Mouse (Mus musculus) layer of hippocampus, adult 9-11 months (tissue): ENCODE data around the gene Pip4k2c.
A peak's percentile ranks its signal among the peaks of the same experiment; 100 is the strongest.
"Not testable (repeated sequence)": the region's sequence is repeated elsewhere in the genome, so short reads cannot be mapped to it uniquely, and the experiment has no call there.

ENCODE experiments used
- DNase-seq: peaks from one replicate; pipeline ENCODE4 v3.0.0; 2022

The Pip4k2c gene

DNA sequence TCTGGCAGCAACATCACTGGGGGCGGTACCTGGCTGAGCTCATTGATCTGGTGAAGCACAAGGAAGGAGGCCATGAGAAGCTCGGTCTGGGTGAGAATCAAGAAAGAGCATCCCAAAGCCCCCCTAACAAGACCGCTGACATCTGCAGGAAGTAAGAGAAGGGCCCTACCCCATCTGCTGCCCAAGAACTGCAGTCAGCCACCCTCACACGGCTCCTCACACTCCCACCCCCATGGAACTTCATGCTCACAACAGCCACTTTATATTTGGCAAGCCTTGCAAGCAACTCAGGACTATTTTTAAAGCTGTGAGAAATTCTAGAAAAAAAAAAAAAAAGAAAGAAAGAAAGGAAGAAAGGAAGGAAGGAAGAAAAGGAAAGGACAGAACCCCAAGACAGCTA lies 2.5 kb downstream of the Pip4k2c start:
- DNase-seq, result no peak

DNA sequence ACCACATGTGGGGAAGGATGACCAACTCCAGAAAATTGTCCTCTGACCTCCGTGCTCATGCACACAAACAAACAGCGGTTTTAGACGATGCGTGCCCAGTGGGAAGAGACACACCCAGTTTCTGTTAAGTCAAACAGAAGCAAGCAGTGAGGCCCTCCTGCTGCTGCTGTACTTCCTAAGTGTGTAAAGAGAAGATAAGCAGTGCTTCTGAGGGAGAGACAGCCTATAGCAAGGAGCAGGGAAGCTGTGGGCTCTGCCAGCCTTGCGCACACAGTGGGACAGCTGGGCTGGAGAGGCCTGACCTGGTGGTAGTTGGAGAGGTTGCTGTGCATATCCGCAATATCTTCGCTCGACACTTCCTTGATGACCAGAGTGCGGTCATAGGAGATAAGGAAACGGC lies 6.0 kb downstream of the Pip4k2c start:
- DNase-seq, result no peak

DNA sequence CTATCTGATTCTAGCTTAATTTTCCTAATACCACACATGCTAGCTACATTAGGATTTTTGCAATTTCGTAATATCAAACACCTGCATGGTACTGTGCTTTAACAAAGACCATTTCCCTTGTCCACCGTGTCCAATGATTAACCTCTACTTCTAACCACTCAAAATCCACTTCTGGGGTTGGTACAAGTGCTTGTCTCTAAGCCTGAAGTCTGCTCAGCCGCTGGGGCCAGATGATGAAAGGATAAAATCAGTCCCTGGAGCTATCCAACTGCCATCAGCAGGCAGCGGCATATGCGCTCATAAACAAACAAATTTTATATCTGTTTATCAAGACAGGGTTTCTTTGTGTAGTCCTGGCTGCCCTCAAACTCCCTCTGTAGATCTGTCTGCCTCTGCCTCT lies 6.8 kb downstream of the Pip4k2c start:
- no peak for DNase-seq

DNA sequence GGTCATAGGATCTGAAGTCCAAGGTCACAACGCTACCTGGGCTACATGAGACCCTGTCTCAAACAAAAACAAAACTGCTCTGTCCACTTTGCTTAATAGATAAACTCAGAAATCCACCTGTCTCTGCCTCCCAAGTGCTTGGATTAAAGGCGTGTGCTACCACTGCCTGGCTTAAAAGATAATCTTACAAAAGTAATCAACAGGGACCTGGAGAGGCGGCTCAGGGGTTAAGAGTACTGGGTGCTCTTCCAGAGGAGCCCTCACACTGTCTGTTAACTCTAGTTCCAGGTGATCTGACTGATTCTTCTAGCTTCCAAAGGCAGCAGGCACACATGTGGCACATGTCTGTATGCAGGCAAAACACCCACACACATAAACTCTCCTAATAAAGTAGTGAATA lies 8.3 kb downstream of the Pip4k2c start:
- DNase-seq, result no peak

DNA sequence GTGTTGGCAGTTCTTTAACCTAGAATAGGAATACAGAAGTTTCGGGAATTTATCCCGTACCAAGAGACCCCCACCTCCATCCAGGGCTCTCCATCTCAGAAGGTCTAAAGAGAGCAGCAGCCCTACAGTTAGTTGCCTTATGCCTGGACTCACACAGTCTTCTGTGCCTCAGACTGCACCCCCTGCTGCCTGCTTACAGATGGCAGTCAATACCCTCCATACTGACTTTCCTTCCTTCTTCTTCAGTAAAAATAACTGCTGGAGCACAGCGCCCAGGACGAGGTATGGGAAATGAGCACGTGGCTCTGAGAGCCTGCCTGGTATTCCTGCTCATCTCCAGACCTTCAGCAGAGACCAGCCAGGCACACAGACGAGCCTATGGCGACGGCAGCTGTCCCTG lies 11.1 kb downstream of the Pip4k2c start:
- no peak for DNase-seq

DNA sequence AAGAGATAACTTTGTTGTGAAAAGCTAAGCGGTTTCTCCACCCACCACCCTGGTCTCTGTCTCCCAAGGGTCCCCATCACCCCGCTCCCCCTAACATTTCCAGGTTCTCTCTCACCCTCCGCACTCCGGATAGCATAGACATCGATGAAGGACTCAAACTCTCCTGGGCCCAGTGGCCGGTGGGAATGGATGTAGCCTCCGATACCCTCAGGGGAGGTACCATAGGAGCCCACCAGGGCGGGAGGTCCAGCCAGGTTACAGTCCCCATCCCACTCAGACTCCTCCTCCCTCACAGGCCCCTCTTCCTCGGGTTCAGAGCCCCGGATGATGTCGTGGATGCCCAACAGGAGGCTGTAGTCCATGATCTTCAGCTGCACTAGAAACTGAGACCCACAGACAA lies 11.9 kb downstream of the Pip4k2c start:
- DNase-seq, result no peak

DNA sequence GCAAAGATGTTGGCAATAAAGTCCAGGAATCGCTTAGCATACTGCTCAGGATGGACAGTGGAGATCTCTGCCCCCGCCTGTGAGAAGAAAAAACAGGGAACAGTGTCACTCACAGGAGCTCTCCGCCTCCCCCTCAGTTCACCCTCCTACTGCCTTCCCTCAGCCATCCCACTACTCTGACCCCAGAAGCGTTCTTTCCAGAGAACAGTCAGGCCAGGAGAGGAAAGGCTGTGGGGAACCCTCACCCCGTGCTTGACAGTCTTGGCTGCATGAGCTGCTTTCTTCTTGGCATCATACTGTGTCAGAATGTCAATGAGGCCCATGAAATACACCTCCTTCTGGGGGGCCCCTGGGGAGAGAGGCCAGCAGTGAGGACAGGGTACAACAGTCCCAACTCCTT lies 12.3 kb downstream of the Pip4k2c start:
- no peak for DNase-seq

DNA sequence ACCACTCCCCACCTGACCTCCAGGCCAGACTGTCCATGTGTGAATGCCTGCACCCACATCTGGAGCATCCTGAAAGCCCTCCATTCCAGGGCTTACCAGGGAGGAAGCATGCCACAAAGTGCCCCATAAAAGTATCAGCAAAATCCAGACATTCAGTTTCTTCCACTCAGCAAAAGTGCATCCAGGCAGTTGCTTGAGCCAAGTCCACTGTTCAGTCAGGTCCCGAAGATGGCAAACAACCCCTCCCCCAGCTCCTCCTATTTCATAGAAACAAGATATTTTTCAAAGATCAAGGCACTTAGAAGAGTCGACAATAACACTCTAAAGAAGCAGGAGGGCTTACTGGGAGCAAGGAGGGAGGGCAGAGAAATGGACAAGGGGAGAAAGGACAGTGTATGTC lies 12.9 kb downstream of the Pip4k2c start:
- no peak for DNase-seq

DNA sequence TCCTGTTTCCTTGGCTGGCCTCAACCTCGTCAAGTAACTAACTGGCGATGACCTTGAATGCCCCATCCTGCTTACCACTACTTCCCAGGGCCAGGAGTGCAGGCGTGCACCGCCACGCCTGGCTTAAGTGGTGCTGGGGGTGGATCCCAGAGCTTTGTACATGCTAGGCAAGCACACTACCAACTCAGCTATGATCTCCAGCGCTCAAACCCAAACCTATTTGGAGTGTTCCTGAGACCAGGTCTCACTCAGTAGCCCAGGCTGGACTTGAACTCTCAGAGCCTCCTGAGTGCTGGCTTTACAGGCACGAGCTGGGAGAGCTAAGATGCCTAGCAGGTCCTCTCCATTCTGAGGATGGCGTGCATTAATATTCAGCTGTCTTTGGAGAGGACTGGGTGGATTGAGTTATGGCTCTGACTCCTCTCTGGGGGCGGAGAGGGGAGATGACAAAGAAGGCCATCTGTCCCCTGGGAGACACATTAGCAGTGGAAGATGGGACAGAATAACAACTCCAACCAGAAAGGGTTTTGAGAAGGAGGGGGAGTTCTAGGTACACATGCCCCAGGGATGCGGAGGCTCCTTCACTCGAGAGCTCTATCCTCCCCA lies 13.8 kb downstream of the Pip4k2c start:
- peak; percentile 61 for DNase-seq

DNA sequence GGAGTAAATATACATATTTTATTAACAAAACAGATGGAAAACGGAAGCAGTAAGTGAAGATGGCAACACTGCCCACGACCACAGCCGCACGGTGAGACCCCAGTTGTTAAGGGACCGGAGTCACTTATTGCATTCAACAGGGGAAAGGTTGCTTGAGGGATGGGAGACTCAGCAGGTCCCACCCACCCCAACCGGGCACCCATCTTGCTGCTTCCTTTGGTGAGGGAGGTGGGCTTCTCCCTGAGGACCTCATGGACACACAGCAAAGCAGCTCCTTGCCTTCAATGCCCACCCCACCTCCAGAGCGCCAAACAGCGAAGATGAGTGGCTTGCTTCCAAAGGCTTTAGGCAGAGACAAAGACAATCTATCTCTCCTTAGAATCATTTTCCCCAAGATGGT lies 14.3 kb downstream of the Pip4k2c start:
- DNase-seq, result no peak

DNA sequence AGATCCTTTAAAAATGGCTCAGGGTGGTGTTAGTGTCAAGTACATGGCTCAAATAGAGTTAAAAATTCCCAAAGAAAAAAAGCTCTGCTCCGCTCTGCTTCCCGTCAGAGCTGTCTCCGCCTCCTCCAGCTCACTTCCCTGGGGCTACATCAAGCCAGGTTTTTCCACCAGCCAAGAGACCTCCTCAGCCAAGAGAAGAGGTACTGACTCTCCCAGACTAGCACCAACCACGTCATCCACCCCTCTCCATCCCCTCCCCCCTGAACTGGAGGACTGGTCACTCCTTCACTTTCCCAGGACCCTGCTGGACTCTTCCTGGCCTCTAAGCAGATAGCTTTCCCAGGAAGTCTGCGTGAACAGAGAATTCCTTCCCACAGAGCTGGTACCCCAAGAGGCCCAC lies 15.0 kb downstream of the Pip4k2c start:
- peak; percentile 72 for DNase-seq

DNA sequence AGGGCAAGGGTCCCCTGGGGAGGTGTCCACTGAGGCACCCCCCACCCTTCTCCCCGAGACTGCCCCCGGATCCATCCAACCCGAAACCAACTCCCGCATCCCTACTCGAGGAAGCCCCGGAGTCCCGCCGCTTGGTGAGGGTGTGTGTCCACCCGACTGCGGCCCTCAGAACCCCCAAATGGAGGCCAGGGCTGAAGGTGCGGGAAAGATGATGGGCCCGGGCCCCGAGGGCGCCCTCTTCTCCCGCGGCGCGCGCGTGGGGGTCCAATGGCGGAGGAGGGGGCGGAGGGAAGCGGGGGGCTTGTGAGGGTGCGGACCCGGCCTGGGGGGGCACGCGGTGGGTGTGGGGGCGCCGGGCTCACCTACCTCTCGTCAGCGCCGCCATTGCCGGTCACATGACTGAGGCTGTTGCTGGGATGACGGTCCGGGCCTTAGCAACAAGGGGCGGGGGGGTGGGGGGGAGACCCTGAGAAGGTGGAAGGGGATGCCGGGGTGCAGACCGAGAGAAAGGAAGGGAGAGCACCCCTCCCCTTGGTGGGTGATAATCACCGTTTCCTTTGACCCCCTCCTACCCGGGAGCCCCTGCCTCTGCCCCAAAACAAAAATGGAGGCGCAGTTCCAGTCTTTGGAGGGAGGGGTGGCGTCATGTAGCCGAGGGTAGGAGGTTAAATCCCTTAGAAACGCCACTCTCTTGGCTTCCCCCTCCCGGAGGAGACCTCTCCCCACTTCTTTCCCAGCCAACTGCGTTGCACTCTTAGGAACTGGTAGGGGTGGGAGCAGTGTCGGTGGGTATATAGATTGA lies 15.9 kb downstream of the Pip4k2c start, which contains the start of gene Dtx3:
Gene Dtx3 (minus strand): TSS at position 401 of the 802 bp plus-strand sequence.
- DNase-seq, result no peak

DNA sequence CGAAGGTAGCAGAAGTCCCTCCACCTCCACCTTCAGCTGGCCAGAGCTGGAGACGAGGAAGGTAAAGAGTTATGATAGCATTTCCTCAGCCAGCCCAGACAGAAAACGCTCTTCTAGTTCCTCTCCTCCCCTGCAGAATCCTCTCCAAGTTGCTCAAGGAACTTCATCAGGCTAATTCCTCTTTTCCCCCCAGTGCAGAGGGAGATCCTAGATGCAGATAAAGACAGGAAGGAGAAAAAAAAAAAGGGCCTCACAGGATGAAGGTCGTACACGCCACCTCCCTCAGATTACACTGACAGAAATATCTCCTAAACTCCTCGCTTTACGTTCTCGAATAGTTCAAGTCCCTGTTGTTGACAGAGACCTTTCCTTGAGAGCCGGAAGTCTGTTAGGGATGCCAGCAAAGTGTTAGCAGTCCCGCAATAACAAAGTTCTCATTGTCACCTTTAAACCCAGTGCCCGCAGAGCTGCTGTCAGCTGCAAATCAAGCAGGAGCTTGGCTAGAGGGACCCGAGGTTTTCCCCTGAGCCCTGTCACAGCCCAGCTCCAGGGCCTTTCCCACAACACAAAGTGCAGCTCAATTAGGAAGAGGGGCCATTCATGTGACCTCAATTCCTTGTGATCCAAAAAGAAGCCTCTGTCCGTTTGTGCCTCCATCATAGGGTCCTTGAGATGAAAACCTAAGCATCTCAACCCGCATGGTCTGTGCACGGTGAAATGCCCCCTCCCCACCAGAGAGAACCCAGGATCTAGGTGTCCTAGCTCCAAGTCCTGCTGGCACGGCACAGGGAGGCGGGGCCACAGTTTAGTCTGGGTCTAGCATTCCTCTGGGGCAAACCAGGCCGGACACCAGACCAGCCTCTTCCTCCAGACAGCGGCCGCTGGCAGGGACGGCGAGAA lies 16.7 kb downstream of the Pip4k2c start:
- no peak for DNase-seq

DNA sequence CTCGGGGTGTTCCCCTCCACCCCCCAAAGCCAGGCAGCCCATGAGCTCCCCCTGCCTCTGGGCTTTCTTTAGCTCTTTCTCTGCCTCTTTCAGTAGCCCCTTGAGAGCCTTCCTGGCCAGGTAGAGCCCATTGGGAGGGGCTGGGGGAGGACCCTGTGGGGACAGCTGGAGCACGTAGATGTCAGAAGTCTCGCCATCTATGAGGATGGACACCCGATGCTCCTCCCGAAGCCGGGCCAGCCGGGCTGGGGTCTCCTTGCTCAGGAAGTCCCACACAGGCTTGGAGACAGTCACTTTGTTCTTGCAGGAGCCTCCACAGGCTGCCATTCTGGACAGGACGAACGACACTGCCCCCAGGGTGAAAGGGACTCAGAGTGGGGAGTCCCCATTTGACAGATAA lies 18.4 kb downstream of the Pip4k2c start:
- DNase-seq, result no peak

DNA sequence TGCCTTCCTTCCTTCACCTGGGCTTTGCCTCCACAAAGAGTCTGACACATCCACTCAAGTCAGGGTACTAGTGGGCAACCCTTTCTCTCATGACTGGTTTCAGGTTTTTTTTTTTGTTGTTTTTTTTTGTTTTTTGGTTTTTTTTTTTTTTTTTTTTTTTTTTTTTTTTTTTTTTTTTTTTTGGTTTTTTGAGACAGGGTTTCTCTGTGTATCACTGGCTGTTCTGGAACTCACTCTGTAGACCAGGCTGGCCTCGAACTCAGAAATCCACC lies 19.4 kb downstream of the Pip4k2c start:
- DNase-seq, result not testable (repeated sequence)

DNA sequence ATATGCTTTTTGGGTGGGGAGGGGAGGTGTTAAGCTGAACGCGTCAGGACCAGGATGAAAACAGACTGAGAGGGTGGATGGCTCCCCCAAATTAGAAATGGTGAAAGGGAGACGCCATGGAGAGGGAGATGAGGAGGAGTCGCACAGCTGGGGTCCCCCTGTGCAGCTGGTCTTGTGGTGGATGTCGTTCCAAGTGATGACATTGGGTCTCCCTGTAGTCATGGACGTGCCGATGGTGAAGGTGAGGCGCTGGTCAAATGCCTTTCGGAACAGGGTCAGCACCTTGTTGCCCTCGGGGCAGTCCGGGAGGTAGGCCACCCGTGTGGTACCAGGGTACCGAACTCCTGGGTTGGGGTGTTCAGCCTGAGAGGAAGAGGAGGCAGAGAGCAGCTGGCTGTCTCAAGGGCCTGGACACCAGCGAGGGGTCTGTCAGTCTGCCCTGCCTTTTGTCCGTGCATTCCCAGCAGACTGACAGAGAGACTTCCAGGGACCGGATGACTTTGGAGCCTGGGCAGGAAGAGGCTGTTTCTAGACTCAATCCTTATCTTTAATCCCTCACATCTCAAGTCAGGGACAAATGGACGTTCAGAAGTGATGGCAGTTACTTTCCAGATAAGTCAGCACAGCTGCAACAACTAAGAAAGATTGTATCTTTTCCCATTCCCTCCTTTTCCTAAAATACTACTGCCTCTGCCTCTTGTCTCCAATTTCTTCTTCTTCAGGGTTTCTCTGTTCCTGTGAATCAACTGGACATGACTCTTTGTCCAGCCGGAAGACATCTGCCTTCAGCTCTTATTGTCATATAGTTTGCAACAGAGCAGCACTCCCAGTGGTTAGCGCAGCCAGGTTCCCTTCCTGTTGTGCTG lies 20.0 kb downstream of the Pip4k2c start:
- no peak for DNase-seq

DNA sequence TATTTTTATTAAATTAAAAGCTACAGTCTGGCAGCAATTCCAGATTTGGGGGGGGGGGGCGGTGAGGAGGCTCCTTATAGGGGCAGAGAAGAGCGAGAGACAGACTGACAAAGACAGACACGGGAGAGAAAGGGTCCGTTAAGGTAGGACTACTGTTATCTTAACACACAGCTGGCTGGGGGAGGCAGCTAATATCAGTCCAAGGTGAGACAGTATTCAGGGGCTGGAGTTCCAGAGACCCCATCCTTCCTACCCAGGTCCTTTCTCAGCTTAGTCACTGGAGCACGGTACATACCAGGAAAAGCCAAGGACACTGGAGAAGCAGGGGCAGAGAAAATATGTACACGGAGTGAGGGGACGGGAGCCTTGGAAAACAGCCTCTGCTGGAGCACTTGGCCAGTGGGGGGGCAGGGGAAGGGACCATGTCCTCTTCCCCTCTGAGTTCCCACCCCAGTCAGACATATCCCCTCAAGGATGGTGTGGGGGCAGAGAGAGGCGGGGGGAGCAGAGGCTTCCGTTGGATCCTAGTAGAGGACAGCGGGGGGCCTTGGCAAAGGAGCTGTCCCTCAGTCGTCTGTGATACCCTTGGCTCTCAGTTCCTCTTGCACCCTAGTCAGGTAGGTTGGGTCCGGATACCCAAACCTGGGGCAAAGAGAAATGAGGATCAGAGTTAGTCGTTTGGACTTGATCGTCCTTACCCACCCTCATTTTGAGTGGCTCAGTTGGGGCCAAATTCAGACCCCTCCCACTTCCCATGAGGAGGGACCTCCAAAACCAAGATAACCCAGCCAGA lies 20.8 kb downstream of the Pip4k2c start:
- DNase-seq, result no peak

DNA sequence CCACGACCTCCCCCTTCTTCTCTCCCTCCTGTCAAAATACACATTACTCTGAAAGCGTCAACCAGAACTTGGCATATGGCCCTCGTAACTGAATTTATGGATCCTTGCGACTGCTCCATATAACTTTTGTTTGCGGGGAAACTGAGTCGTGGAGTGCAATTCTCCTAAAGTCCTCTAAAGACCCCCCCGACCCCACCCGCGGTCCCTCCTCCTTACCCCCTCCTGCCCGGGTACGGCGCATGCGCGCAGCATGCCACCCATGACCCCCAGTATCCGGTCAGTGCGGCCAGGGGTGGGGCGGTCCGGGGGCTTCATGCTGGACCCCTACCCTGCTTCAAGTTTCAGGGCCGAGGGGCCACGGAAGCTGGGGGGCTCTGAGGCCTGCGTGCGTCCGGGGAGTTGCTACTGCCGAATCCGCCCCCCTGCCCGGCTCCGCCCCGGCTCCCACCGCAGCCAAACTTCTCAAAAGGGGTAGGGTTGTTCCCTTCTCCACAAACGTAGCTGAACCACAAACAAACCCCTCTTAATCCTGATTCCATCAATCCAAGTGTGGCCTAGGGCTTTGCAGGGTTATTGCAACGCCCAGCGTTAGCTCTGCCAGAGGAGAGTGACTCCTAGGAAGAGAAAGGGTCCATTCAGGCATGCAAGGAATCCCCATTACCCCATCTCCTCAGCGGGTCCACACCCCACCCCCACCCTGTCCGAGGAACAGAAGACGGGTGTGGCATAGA lies 21.6 kb downstream of the Pip4k2c start, which contains the start of gene Arhgef25:
Gene Arhgef25 (minus strand): TSS at position 433 of the 731 bp plus-strand sequence.
- no peak for DNase-seq

DNA sequence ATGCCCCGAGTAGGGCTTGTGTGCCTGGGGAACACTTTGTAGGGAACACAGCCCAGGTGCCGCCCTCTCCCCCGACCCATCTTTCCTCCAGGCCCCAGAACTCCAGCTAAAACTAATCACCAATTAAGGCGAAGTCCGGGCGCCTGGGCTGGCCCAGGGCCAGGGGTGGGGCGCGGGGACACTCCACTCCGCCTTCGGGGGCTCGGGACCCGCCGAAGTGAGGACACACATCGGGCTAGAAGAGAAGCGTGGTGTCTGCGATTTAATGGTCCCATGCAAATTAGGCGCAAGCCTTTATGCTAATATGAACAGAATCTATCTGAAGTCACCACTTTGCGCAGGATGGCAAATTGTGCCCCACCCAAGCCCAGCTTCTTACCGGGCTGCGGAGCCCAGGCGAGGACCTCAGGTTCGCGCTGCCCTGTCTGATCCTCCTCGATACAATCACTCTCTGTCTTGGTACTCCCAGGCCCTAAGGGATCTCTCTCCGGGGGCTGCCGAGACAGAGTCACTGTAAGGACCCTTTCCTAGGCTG lies 22.2 kb downstream of the Pip4k2c start:
- DNase-seq, result no peak

DNA sequence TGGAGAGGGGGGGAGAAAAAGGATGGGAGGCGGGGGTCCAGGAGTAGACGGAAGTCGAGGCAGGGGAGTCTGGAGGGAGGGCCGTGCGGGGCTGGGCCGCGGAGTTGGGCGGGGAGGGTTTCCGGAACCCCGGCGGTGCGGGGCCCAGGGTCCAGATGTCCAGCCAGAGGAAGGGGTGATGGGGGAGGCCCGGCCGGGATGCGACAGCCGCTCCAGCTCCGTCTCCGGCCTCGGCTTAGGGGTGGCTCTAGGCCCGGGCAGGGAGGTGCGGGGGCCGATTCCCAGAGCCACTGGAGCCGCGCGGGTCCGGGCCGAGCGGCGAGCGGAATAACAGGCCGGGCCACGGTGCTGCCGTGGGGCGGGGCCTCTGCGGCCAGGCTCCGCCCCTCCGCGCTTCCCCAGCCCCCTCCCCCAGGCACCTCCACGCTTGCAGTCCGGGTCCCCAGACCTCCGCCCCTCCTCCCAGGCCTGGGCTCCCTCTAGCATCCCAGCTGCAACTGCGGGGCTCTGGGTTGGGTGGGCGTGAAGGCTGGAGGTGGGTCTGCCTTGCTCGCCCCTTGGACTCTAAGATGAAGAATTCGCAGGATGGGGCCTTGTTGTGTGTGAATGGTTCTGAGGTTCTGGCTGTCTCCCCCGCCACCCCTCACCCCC lies 22.8 kb downstream of the Pip4k2c start:
- DNase-seq, result no peak
